Mouse (Mus musculus): ENCODE results near the gene AC170998.1. TPM values are rescaled to one million over a fixed set of nuclear protein-coding genes. Genes with fewer than 3 reads are reported as not detected.

Gene AC170998.1
- polyA plus RNA-seq (2012; ENCODE audit: insufficient read depth, low replicate concordance): not detected in 2 replicates

DNA sequence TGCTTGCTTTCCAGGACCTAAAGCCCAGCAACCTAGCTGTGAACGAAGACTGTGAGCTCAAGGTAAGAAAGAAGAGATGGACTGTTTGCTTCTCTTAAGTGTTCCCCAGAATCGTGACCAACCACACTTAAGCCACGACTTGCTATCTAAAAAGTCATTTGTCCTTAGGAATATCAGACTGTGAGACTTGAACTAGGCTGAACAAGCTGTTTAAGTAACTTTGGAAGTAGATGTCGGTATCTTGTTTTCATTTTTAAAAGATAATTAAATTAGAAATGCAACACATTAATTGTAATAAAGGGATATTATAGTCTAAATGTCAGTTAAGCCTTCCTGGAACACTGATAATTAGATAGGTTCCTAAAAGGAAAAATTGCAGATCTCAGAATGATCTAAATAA is at the start of gene AC170998.1:
Gene AC170998.1 (plus strand): TSS at position 301 of the 400 bp plus-strand sequence.
- H3K4me3 ChIP-seq (replicated peaks): no peak within 1 kb of the TSS
- peaks cover 73% of the 10 kb centered on the region for H3K4me1 ChIP-seq
- TF ChIP-seq FLI1 (IDR thresholded peaks at IDR 0.05; ENCODE audit: low read length): no peak
- TF ChIP-seq GATA1 (IDR thresholded peaks at IDR 0.05; ENCODE audit: borderline replicate concordance, low read length): no peak
- no peaks in the 10 kb centered on the region for H3K9me3 ChIP-seq
- H3K36me3 ChIP-seq (replicated peaks; ENCODE audit: low read length): peaks cover 90% of the 10 kb centered on the region
- H3K27me3 ChIP-seq (replicated peaks): no peaks in the 10 kb centered on the region

DNA sequence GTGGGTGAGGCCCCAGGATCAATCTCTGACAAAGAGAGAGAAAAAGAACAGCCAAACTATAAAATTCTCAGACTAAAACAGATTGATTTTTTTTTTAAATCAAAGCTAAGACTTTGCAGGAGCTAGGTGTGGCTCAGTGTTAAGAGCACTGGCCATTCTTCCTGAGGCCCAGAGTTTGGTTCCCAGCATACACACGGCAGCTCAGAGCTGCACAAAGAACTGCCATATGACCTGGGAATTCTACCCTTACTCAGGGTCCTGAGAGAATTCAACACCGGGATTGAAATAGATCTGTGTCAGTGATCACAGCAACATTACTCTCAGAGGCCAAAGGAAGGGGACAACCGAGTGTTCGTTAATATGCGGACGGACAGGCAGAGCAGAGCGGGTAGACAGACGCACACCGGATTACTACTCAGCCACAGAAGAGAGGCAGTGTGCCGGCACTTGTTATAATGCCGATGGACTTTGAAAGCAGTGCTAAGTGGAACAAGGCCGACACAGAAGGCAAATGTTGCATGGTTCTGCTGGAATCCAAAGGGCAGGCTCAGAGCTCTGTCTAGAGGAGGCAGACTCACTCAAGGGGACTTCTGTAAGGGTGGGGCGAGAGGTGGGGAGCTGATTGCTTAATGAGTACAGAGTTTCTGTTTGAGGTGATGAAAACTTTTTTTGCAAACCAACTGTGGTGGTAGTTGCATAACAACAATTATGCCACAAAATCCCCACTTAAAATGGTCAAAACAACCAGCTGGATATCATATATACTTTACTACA is 43.4 kb upstream of the AC170998.1 start:
- no peak overlapping the region for H3K4me3 ChIP-seq (replicated peaks)
- peaks cover 7% of the 10 kb centered on the region for H3K9me3 ChIP-seq
- H3K27me3 ChIP-seq (replicated peaks): peaks cover 9% of the 10 kb centered on the region
- peaks cover 17% of the 10 kb centered on the region for H3K4me1 ChIP-seq
- TF ChIP-seq GATA1 (IDR thresholded peaks at IDR 0.05; ENCODE audit: borderline replicate concordance, low read length): no peak
- no peak for TF ChIP-seq FLI1 (IDR thresholded peaks at IDR 0.05; ENCODE audit: low read length)
- no peaks in the 10 kb centered on the region for H3K36me3 ChIP-seq (replicated peaks; ENCODE audit: low read length)

GRCm38 (mm10) chr17:28683601-28684000 is 42.3 kb upstream of the AC170998.1 start:
- Histone ChIP-seq H3K9me3 (peaks cover 6% of the 10 kb centered on the region), H3K36me3 (replicated peaks; ENCODE audit: low read length) (no peaks in the 10 kb centered on the region), H3K4me3 (replicated peaks) (no peak overlapping the region), H3K27me3 (replicated peaks) (peaks cover 7% of the 10 kb centered on the region), H3K4me1 (peaks cover 28% of the 10 kb centered on the region)
- no peak for TF ChIP-seq FLI1 (IDR thresholded peaks at IDR 0.05; ENCODE audit: low read length)
- no peak for TF ChIP-seq GATA1 (IDR thresholded peaks at IDR 0.05; ENCODE audit: borderline replicate concordance, low read length)

GRCm38 (mm10) chr17:28684631-28685030 is 41.3 kb upstream of the AC170998.1 start:
- H3K4me3 ChIP-seq (replicated peaks): no peak overlapping the region
- TF ChIP-seq GATA1 (IDR thresholded peaks at IDR 0.05; ENCODE audit: borderline replicate concordance, low read length) (no peak), FLI1 (IDR thresholded peaks at IDR 0.05; ENCODE audit: low read length) (no peak)
- no peaks in the 10 kb centered on the region for H3K36me3 ChIP-seq (replicated peaks; ENCODE audit: low read length)
- peaks cover 37% of the 10 kb centered on the region for H3K4me1 ChIP-seq
- no peaks in the 10 kb centered on the region for H3K9me3 ChIP-seq
- peaks cover 4% of the 10 kb centered on the region for H3K27me3 ChIP-seq (replicated peaks)

DNA sequence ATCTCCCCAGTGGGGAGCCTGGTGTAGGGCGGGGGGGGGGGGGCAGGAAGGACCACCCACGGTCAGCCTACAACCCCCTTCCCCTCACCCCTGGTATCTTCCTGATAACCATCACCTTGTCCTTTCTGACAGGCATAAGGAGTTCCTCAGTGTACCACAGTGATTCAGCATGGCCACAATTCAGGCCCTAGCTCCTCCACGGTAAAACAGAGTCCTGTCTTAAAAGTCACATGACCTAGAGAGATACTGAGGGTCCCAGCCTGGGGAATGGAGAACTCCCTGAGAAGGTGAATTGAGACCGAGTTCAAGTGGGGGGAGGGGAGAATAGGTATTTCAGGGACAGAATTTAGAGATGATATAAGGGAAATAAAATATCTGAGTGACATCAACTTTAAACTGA is 38.5 kb upstream of the AC170998.1 start:
- Histone ChIP-seq H3K4me3 (replicated peaks) (peak overlapping the region; percentile 42), H3K36me3 (replicated peaks; ENCODE audit: low read length) (no peaks in the 10 kb centered on the region), H3K4me1 (peaks cover 47% of the 10 kb centered on the region), H3K27me3 (replicated peaks) (no peaks in the 10 kb centered on the region), H3K9me3 (no peaks in the 10 kb centered on the region)
- TF ChIP-seq GATA1 (IDR thresholded peaks at IDR 0.05; ENCODE audit: borderline replicate concordance, low read length): no peak
- TF ChIP-seq FLI1 (IDR thresholded peaks at IDR 0.05; ENCODE audit: low read length): no peak

DNA sequence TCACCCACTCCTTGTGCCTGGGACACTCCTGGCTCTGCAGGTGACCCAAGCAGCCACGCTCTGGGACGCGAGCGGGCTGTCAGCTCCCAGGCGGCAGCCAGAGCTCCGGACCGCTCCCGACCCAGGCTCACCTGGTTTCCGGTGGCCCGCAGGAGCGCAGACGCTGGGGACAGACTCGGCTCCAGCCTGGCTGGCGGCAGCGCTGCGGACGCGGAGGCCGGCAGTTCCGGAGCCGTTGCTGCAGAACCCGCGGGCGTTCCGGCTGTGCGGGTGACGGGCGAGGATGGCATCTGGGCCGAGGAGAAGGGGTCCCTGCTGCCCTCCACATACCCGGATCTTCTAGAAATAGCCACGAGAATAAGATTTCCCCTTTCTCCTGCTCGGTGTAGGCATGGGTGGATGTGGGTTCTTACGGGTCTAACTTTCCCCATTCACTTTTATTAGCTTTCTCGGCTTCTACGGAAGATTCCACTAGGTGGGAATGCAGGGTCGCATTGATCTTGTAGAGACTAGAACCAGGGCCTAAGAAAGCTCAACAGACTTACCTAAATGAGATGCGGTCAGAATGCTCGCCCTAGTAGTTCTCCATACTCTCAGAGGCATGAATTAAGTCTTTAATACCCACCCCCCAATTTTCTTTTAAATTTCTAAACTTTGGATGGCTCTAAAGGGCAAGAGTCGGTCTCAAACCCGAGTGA is 36.1 kb upstream of the AC170998.1 start, which contains the start of gene Slc26a8:
Gene Slc26a8 (minus strand): TSS at position 648 of the 698 bp plus-strand sequence.
- H3K4me1 ChIP-seq: peaks cover 64% of the 10 kb centered on the region
- H3K9me3 ChIP-seq: no peaks in the 10 kb centered on the region
- peaks cover 16% of the 10 kb centered on the region for H3K36me3 ChIP-seq (replicated peaks; ENCODE audit: low read length)
- H3K27me3 ChIP-seq (replicated peaks): no peaks in the 10 kb centered on the region
- TF ChIP-seq FLI1 (IDR thresholded peaks at IDR 0.05; ENCODE audit: low read length): no peak
- TF ChIP-seq GATA1 (IDR thresholded peaks at IDR 0.05; ENCODE audit: borderline replicate concordance, low read length): no peak
- peak within 1 kb of the TSS; percentile 99 for H3K4me3 ChIP-seq (replicated peaks)

GRCm38 (mm10) chr17:28690776-28691686 is 34.9 kb upstream of the AC170998.1 start, which contains the start of gene Mapk14:
Gene Mapk14 (plus strand): TSS chr17:28691329.
- Histone ChIP-seq H3K9me3 (no peaks in the 10 kb centered on the region), H3K4me1 (peaks cover 74% of the 10 kb centered on the region), H3K4me3 (replicated peaks) (peak within 1 kb of the TSS; percentile 99), H3K36me3 (replicated peaks; ENCODE audit: low read length) (peaks cover 28% of the 10 kb centered on the region), H3K27me3 (replicated peaks) (no peaks in the 10 kb centered on the region)
- TF ChIP-seq FLI1 (IDR thresholded peaks at IDR 0.05; ENCODE audit: low read length): no peak

- H3K9me3 ChIP-seq: no peaks in the 10 kb centered on the region
- peaks cover 35% of the 10 kb centered on the region for H3K36me3 ChIP-seq (replicated peaks; ENCODE audit: low read length)
- peak overlapping the region; percentile 99 for H3K4me3 ChIP-seq (replicated peaks)
- peaks cover 74% of the 10 kb centered on the region for H3K4me1 ChIP-seq
- H3K27me3 ChIP-seq (replicated peaks): no peaks in the 10 kb centered on the region
- TF ChIP-seq FLI1 (IDR thresholded peaks at IDR 0.05; ENCODE audit: low read length) (no peak), GATA1 (IDR thresholded peaks at IDR 0.05; ENCODE audit: borderline replicate concordance, low read length) (no peak)
Observed at GRCm38 (mm10) chr17:28691687-28692340, 34.1 kb upstream of the AC170998.1 start.

DNA sequence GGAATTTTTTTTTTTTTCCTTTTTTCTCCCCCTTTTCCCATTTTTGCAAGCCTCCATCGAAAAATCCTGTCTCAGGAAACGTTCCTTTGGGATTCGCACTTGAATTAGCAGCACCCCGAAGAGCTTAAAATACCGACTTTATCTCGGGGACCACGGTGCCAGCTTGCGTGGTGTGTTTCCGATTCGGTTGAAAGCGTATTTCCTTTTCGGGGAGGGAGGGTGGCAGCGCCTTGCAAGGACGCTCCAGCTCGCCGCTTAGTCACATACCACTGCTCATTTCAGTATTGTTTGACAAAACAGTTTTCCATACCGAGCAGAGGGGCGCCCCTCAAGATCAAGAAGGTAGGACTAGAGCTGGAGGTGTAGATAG is 33.6 kb upstream of the AC170998.1 start:
- peak; percentile 85; the same call in 2 of the 3 replicates for TF ChIP-seq GATA1 (IDR thresholded peaks at IDR 0.05; ENCODE audit: borderline replicate concordance, low read length)
- TF ChIP-seq FLI1 (IDR thresholded peaks at IDR 0.05; ENCODE audit: low read length): peak; percentile 83
- Histone ChIP-seq H3K4me1 (peaks cover 74% of the 10 kb centered on the region), H3K27me3 (replicated peaks) (no peaks in the 10 kb centered on the region), H3K36me3 (replicated peaks; ENCODE audit: low read length) (peaks cover 40% of the 10 kb centered on the region), H3K4me3 (replicated peaks) (peak overlapping the region; percentile 99), H3K9me3 (no peaks in the 10 kb centered on the region)
